Mouse (Mus musculus) thymus, adult 2 months (tissue): ENCODE results near the gene Sfpq.

Experiments used
- CTCF ChIP-seq: fragments of 200-500 bp; IDR thresholded peaks from 2 replicates; pipeline ENCODE4 v1.5.1; 2012; ENCODE audit warnings: mild to moderate bottlenecking, control low read depth, low read length, moderate library complexity, borderline replicate concordance; ENCODE audit not compliant: control insufficient read depth, poor library complexity, insufficient read depth; ENCODE audit errors: extremely low read depth
- POLR2A ChIP-seq: fragments of 200-500 bp; IDR thresholded peaks from 2 replicates; pipeline ENCODE4 v1.6.1; 2012; ENCODE audit warnings: mild to moderate bottlenecking, low read length, control low read depth, moderate library complexity; ENCODE audit not compliant: control insufficient read depth, poor library complexity, insufficient read depth; ENCODE audit errors: extremely low read depth

DNA sequence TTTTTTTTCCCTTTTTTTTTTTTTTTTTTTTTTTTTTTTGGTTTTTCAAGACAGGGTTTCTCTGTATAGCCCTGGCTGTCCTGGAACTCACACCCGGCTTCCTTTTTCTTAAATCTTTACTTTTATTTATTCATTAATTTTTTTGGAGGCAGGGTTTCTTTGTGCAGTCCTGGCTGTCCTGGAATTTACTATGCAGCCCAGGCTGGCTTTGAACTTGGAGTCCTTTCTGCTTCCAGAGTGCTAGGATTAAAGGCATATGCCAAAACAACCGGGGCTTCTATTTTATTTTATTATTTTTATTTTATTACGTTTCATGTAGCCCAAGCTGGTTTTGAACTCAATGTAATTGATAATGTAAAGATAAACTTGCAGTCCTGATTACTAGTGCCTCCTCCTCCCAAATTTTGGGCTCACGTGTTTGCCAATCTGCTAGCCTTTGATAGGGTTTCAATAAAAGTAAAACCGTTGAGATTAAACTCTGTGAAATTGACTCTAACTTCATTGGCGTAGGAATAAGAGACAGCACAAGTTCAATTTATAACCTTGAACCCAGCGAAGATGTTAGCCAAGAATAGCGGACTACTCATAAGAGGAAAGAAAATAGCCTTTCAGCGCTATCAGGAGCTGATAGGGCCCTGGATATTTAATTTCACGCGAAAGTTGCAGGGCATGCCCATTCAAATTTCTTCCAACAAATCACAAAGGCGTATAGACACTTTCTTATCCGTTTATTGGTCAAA is 543 bp upstream of the Sfpq start:
- no peak for TF ChIP-seq CTCF
- TF ChIP-seq POLR2A = no peak
